Mouse (Mus musculus) midbrain, embryonic 11.5 days (tissue): ENCODE data around the gene Tha1. TPM values are rescaled to one million over a fixed set of nuclear protein-coding genes. Genes with fewer than 3 reads are reported as not detected.
A peak's percentile ranks its signal among the peaks of the same experiment; 100 is the strongest.
"Not testable (repeated sequence)": the region's sequence is repeated elsewhere in the genome, so short reads cannot be mapped to it uniquely, and the experiment has no call there.

ENCODE experiments used
- ATAC-seq: fragments of 200-750 bp; cut with Nextera tagmentation; 2 replicates; pipeline ENCODE4 v1.8.0; 2017; ENCODE audit warnings: moderate TSS enrichment, moderate library complexity; ENCODE audit not compliant: low FRiP score
- DNase-seq: peaks from one replicate; pipeline ENCODE4 v3.0.0; 2015; ENCODE audit warnings: low spot score; ENCODE audit errors: missing footprints
- H3K27ac ChIP-seq: fragments of 300-500 bp; sonication (generic); 2 replicates; pipeline ENCODE4 v1.5.1; 2014; ENCODE audit warnings: low read depth, low read length
- H3K27me3 ChIP-seq: fragments of 300-500 bp; sonication (generic); 2 replicates; pipeline ENCODE4 v1.6.1; 2014; ENCODE audit warnings: mild to moderate bottlenecking, low read length, moderate library complexity, mixed read lengths; ENCODE audit not compliant: control insufficient read depth, insufficient read depth
- H3K36me3 ChIP-seq: fragments of 300-500 bp; sonication (generic); 2 replicates; pipeline ENCODE4 v1.6.1; 2014; ENCODE audit warnings: mild to moderate bottlenecking, low read length, moderate library complexity, mixed read lengths; ENCODE audit not compliant: control insufficient read depth, insufficient read depth
- H3K4me1 ChIP-seq: fragments of 300-500 bp; sonication (generic); 2 replicates; pipeline ENCODE4 v1.6.1; 2014; ENCODE audit warnings: low read length; ENCODE audit not compliant: control insufficient read depth, insufficient read depth
- H3K4me2 ChIP-seq: fragments of 300-500 bp; sonication (generic); 2 replicates; pipeline ENCODE4 v1.6.1; 2014; ENCODE audit warnings: mild to moderate bottlenecking, moderate library complexity
- H3K4me3 ChIP-seq: fragments of 300-500 bp; sonication (generic); 2 replicates; pipeline ENCODE4 v1.5.1; 2014; ENCODE audit warnings: low read depth, low read length
- H3K9ac ChIP-seq: fragments of 300-500 bp; sonication (generic); 2 replicates; pipeline ENCODE4 v1.6.1; 2014; ENCODE audit warnings: low read length
- H3K9me3 ChIP-seq: fragments of 300-500 bp; sonication (generic); 2 replicates; pipeline ENCODE4 v1.6.1; 2016; ENCODE audit warnings: low read length; ENCODE audit not compliant: control insufficient read depth
- WGBS: fragments of 180-500 bp; shearing (Covaris S2); extraction: QIAGEN DNeasy Blood & Tissue Kit; methylation state at CpG from one replicate; pipeline ENCODE4 v1.1.7; 2014; 5-methylcytosine and 5-hydroxymethylcytosine counted together
- polyA plus RNA-seq: library from polyadenylated mRNA; unstranded; fragments of >200 nt; fragmentation: Nextera tagmentation; extraction: Ambion mirVana; gene quantifications from 2 replicates; pipeline ENCODE4 v1.2.1, GENCODE M21; 2014

Tha1 gene
- polyA plus RNA-seq, 1 experiment from 2014 or later, result 2.4 TPM

- Histone ChIP-seq H3K4me1 (no peaks in the 10 kb centered on the region), H3K9ac (no peak overlapping the region), H3K27me3 (no peaks in the 10 kb centered on the region), H3K4me3 (no peak overlapping the region), H3K4me2 (no peak overlapping the region; the same call in 1 of the 2 replicates), H3K27ac (no peak overlapping the region), H3K36me3 (no peaks in the 10 kb centered on the region), H3K9me3 (no peaks in the 10 kb centered on the region)
- WGBS, result 36% methylated on average over 13 of the region's 13 CpGs
- ATAC-seq, result no peak
- DNase-seq, result no peak
Measured at GRCm38 (mm10) chr11:117836306-117836705, 37.0 kb downstream of the Tha1 start.

- Histone ChIP-seq H3K9me3 (no peaks in the 10 kb centered on the region), H3K4me1 (no peaks in the 10 kb centered on the region), H3K27me3 (no peaks in the 10 kb centered on the region), H3K27ac (no peak overlapping the region), H3K4me2 (no peak overlapping the region), H3K4me3 (no peak overlapping the region), H3K36me3 (no peaks in the 10 kb centered on the region), H3K9ac (no peak overlapping the region)
- ATAC-seq (no peak), DNase-seq (no peak)
- WGBS, result 91% methylated on average over 8 of the region's 8 CpGs
Measured at GRCm38 (mm10) chr11:117834086-117834485, 39.2 kb downstream of the Tha1 start.

- H3K9ac ChIP-seq, H3K4me2 ChIP-seq, H3K9me3 ChIP-seq, H3K27me3 ChIP-seq, ATAC-seq, DNase-seq, H3K36me3 ChIP-seq, H3K4me1 ChIP-seq, H3K4me3 ChIP-seq, H3K27ac ChIP-seq: not testable (repeated sequence)
- 89% methylated on average over 4 of the region's 6 CpGs for WGBS
Measured at GRCm38 (mm10) chr11:117833509-117833908, 39.8 kb downstream of the Tha1 start.

- H3K36me3 ChIP-seq, result no peaks in the 10 kb centered on the region
- no peaks in the 10 kb centered on the region for H3K4me1 ChIP-seq
- ATAC-seq (peak; percentile 82), DNase-seq (peak; percentile 98)
- WGBS, result 17% methylated on average over 28 of the region's 28 CpGs
- no peaks in the 10 kb centered on the region for H3K27me3 ChIP-seq
- H3K9ac ChIP-seq, result peak overlapping the region; percentile 38; the same call in 1 of the 2 replicates
- H3K27ac ChIP-seq, result no peak overlapping the region
- H3K4me2 ChIP-seq, result peak overlapping the region; percentile 54
- no peaks in the 10 kb centered on the region for H3K9me3 ChIP-seq
- peak overlapping the region; percentile 28 for H3K4me3 ChIP-seq
Measured at GRCm38 (mm10) chr11:117832086-117832969, 41.0 kb downstream of the Tha1 start.

- Histone ChIP-seq H3K27ac (no peak overlapping the region), H3K9me3 (no peaks in the 10 kb centered on the region), H3K4me3 (no peak overlapping the region), H3K9ac (no peak overlapping the region), H3K27me3 (no peaks in the 10 kb centered on the region), H3K4me1 (peaks cover 6% of the 10 kb centered on the region), H3K36me3 (no peaks in the 10 kb centered on the region), H3K4me2 (no peak overlapping the region)
- no peak for DNase-seq
- no peak for ATAC-seq
- WGBS, result 91% methylated on average over 9 of the region's 9 CpGs
Measured at GRCm38 (mm10) chr11:117830401-117830800, 42.9 kb downstream of the Tha1 start.

GRCm38 (mm10) chr11:117829671-117830215, 43.5 kb downstream of the Tha1 start:
- 85% methylated on average over 2 of the region's 2 CpGs for WGBS
- Histone ChIP-seq H3K9ac (no peak overlapping the region), H3K36me3 (no peaks in the 10 kb centered on the region), H3K27me3 (no peaks in the 10 kb centered on the region), H3K4me3 (no peak overlapping the region), H3K4me1 (peaks cover 13% of the 10 kb centered on the region), H3K9me3 (no peaks in the 10 kb centered on the region), H3K4me2 (no peak overlapping the region), H3K27ac (no peak overlapping the region)
- no peak for DNase-seq
- no peak for ATAC-seq

GRCm38 (mm10) chr11:117828888-117829604, 44.2 kb downstream of the Tha1 start:
- no peaks in the 10 kb centered on the region for H3K9me3 ChIP-seq
- H3K4me1 ChIP-seq, result peaks cover 19% of the 10 kb centered on the region
- no peak overlapping the region for H3K27ac ChIP-seq
- no peak overlapping the region for H3K4me3 ChIP-seq
- no peaks in the 10 kb centered on the region for H3K36me3 ChIP-seq
- ATAC-seq, result no peak
- H3K4me2 ChIP-seq, result no peak overlapping the region
- H3K9ac ChIP-seq, result no peak overlapping the region
- no peak for DNase-seq
- H3K27me3 ChIP-seq, result no peaks in the 10 kb centered on the region
- 61% methylated on average over 9 of the region's 9 CpGs for WGBS

- Histone ChIP-seq H3K27ac (no peak overlapping the region), H3K4me1 (peaks cover 21% of the 10 kb centered on the region), H3K4me3 (no peak overlapping the region), H3K9me3 (no peaks in the 10 kb centered on the region), H3K36me3 (no peaks in the 10 kb centered on the region), H3K4me2 (no peak overlapping the region), H3K9ac (no peak overlapping the region), H3K27me3 (no peaks in the 10 kb centered on the region)
- ATAC-seq, result no peak
- DNase-seq, result no peak
- WGBS, result 90% methylated on average over 18 of the region's 18 CpGs
Measured at GRCm38 (mm10) chr11:117828149-117828887, 45.0 kb downstream of the Tha1 start.
